In genomic region chr11:100398517-100398916, GRCm38 (mm10) we compare ENCODE assay signal across 10 mouse cellular contexts. TPM values are rescaled to one million over a fixed set of nuclear protein-coding genes. Genes with fewer than 3 reads are reported as not detected.
DNase-seq lines count a peak whose midpoint lies in the region; ATAC-seq and TF ChIP-seq lines count a peak whose summit lies in the region.
"Had no signal": no experiment of that assay in that cellular context is flagged by ENCODE, and none has a peak within 500 bp of the region (broad histone marks: within the 10 kb centered on the region; RNA-seq: fewer than 3 reads in every experiment).

No protein-coding gene starts in this region.

- no peaks in the 10 kb centered on the region for H3K27me3 ChIP-seq in forebrain, postnatal 0 days (ENCODE audit: insufficient read depth, low read length)
- H3K27me3 ChIP-seq in forebrain, embryonic 14.5 days (replicated peaks; ENCODE audit: control insufficient read depth, insufficient read depth, low read length): peaks cover 14% of the 10 kb centered on the region; the same call in 1 of the 2 replicates
- H3K27me3 ChIP-seq in neural tube, embryonic 13.5 days: peaks cover 28% of the 10 kb centered on the region
- H3K27me3 ChIP-seq in neural tube, embryonic 15.5 days (replicated peaks): 0 out of 2 replicates have a peak, but pooled peaks cover 3% of the 10 kb centered on the region
- no peaks in the 10 kb centered on the region for H3K27me3 ChIP-seq in stomach, embryonic 16.5 days (ENCODE audit: control insufficient read depth, insufficient read depth, low read length)
- no peaks in the 10 kb centered on the region for H3K27me3 ChIP-seq in liver, postnatal 0 days (ENCODE audit: insufficient read depth, low read length)

- no peak for TF ChIP-seq CTCF in forebrain, postnatal 0 days (IDR thresholded peaks at IDR 0.05; ENCODE audit: low read depth)
- no peak for TF ChIP-seq CTCF in layer of hippocampus, adult 2 months (conservative IDR thresholded peaks at IDR 0.05)
- TF ChIP-seq CTCF in liver, postnatal 0 days (IDR thresholded peaks at IDR 0.05; ENCODE audit: low read depth): no peak

- peaks cover 18% of the 10 kb centered on the region for H3K4me1 ChIP-seq in forebrain, postnatal 0 days (ENCODE audit: insufficient read depth)
- H3K4me1 ChIP-seq in forebrain, embryonic 14.5 days (ENCODE audit: control insufficient read depth, insufficient read depth, low read length): peaks cover 13% of the 10 kb centered on the region; the same call in 1 of the 2 replicates
- H3K4me1 ChIP-seq in neural tube, embryonic 13.5 days (replicated peaks): peaks cover 45% of the 10 kb centered on the region
- peaks cover 35% of the 10 kb centered on the region for H3K4me1 ChIP-seq in neural tube, embryonic 15.5 days
- peaks cover 43% of the 10 kb centered on the region for H3K4me1 ChIP-seq in stomach, embryonic 16.5 days (ENCODE audit: control insufficient read depth, insufficient read depth, low read length)
- H3K4me1 ChIP-seq in liver, postnatal 0 days (ENCODE audit: insufficient read depth): peaks cover 34% of the 10 kb centered on the region

- peak overlapping the region; percentile 78; the same call in 1 of the 2 replicates for H3K4me2 ChIP-seq in forebrain, postnatal 0 days (ENCODE audit: low read depth)
- no peak overlapping the region for H3K4me2 ChIP-seq in forebrain, embryonic 14.5 days (ENCODE audit: low read length)
- peak overlapping the region; percentile 71; the same call in 1 of the 2 replicates for H3K4me2 ChIP-seq in neural tube, embryonic 13.5 days
- H3K4me2 ChIP-seq in neural tube, embryonic 15.5 days: no peak overlapping the region
- H3K4me2 ChIP-seq in stomach, embryonic 16.5 days (ENCODE audit: low read depth, low read length): no peak overlapping the region
- no peak overlapping the region for H3K4me2 ChIP-seq in liver, postnatal 0 days (ENCODE audit: low read depth, low read length)

- H3K9ac ChIP-seq in forebrain, postnatal 0 days: no peak overlapping the region
- no peak overlapping the region for H3K9ac ChIP-seq in forebrain, embryonic 14.5 days (ENCODE audit: low read length)
- H3K9ac ChIP-seq in neural tube, embryonic 13.5 days: no peak overlapping the region
- H3K9ac ChIP-seq in neural tube, embryonic 15.5 days (replicated peaks): no peak overlapping the region
- H3K9ac ChIP-seq in stomach, embryonic 16.5 days (ENCODE audit: low read length): no peak overlapping the region
- no peak overlapping the region for H3K9ac ChIP-seq in liver, postnatal 0 days (replicated peaks)

- no peak for ATAC-seq in forebrain, postnatal 0 days
- no peak for ATAC-seq in forebrain, embryonic 14.5 days
- no peak for ATAC-seq in neural tube, embryonic 13.5 days (ENCODE audit: low read depth)
- ATAC-seq in neural tube, embryonic 15.5 days (ENCODE audit: low FRiP score): no peak
- no peak for ATAC-seq in stomach, embryonic 16.5 days (ENCODE audit: insufficient read depth, low FRiP score)
- ATAC-seq in liver, postnatal 0 days: no peak

- no peaks in the 10 kb centered on the region for H3K36me3 ChIP-seq in forebrain, postnatal 0 days (ENCODE audit: insufficient read depth)
- H3K36me3 ChIP-seq in forebrain, embryonic 14.5 days (ENCODE audit: control insufficient read depth, insufficient read depth, low read length): no peaks in the 10 kb centered on the region
- no peaks in the 10 kb centered on the region for H3K36me3 ChIP-seq in neural tube, embryonic 13.5 days
- no peaks in the 10 kb centered on the region for H3K36me3 ChIP-seq in neural tube, embryonic 15.5 days
- no peaks in the 10 kb centered on the region for H3K36me3 ChIP-seq in stomach, embryonic 16.5 days (ENCODE audit: control insufficient read depth, insufficient read depth, low read length)
- H3K36me3 ChIP-seq in liver, postnatal 0 days (replicated peaks; ENCODE audit: insufficient read depth, low read length): no peaks in the 10 kb centered on the region

- no peak for DNase-seq in forebrain, postnatal 0 days
- DNase-seq in forebrain, embryonic 14.5 days (ENCODE audit: low spot score): no peak
- DNase-seq in layer of hippocampus, adult 2 months (ENCODE audit: low spot score in 2 of 2): no peak
- DNase-seq in layer of hippocampus, postnatal 36 days: no peak
- DNase-seq in liver, postnatal 0 days: no peak
- DNase-seq: embryo, embryonic 11 days; gastrocnemius, postnatal 14 days had no signal

- no peak overlapping the region for H3K4me3 ChIP-seq in forebrain, postnatal 0 days (ENCODE audit: low read depth, low read length)
- H3K4me3 ChIP-seq in forebrain, embryonic 14.5 days (ENCODE audit: low read depth, low read length): no peak overlapping the region
- H3K4me3 ChIP-seq in layer of hippocampus, adult 2 months: no peak overlapping the region
- H3K4me3 ChIP-seq in neural tube, embryonic 13.5 days: no peak overlapping the region
- no peak overlapping the region for H3K4me3 ChIP-seq in neural tube, embryonic 15.5 days (replicated peaks)
- no peak overlapping the region for H3K4me3 ChIP-seq in stomach, embryonic 16.5 days (replicated peaks; ENCODE audit: low read length)
- H3K4me3 ChIP-seq in liver, postnatal 0 days (ENCODE audit: low read depth, low read length): no peak overlapping the region

- 96% methylated on average over 7 of the region's 7 CpGs for WGBS in forebrain, postnatal 0 days
- WGBS in forebrain, embryonic 14.5 days: 96% methylated on average over 7 of the region's 7 CpGs
- WGBS in neural tube, embryonic 13.5 days: 96% methylated on average over 7 of the region's 7 CpGs
- WGBS in neural tube, embryonic 15.5 days: 94% methylated on average over 7 of the region's 7 CpGs
- 92% methylated on average over 7 of the region's 7 CpGs for WGBS in stomach, embryonic 16.5 days
- WGBS in liver, postnatal 0 days (ENCODE audit: insufficient replicate concordance): 88% methylated on average over 7 of the region's 7 CpGs

- no peaks in the 10 kb centered on the region for H3K9me3 ChIP-seq in forebrain, postnatal 0 days (ENCODE audit: low read length)
- H3K9me3 ChIP-seq in forebrain, embryonic 14.5 days (replicated peaks; ENCODE audit: control insufficient read depth, low read length): no peaks in the 10 kb centered on the region
- no peaks in the 10 kb centered on the region for H3K9me3 ChIP-seq in neural tube, embryonic 13.5 days
- H3K9me3 ChIP-seq in neural tube, embryonic 15.5 days (replicated peaks): no peaks in the 10 kb centered on the region
- no peaks in the 10 kb centered on the region for H3K9me3 ChIP-seq in stomach, embryonic 16.5 days (replicated peaks; ENCODE audit: control insufficient read depth, low read length)
- H3K9me3 ChIP-seq in liver, postnatal 0 days (ENCODE audit: low read length): no peaks in the 10 kb centered on the region

- H3K27ac ChIP-seq in forebrain, postnatal 0 days (ENCODE audit: low read depth, low read length): no peak overlapping the region
- no peak overlapping the region for H3K27ac ChIP-seq in forebrain, embryonic 14.5 days (ENCODE audit: low read depth, low read length)
- peak overlapping the region; percentile 16; the same call in 1 of the 2 replicates for H3K27ac ChIP-seq in layer of hippocampus, adult 2 months
- H3K27ac ChIP-seq in neural tube, embryonic 13.5 days (replicated peaks): no peak overlapping the region
- H3K27ac ChIP-seq in neural tube, embryonic 15.5 days (replicated peaks): no peak overlapping the region
- peak overlapping the region; percentile 66 for H3K27ac ChIP-seq in stomach, embryonic 16.5 days (ENCODE audit: low read length)
- H3K27ac ChIP-seq in liver, postnatal 0 days (ENCODE audit: low read depth): no peak overlapping the region

- no peak for TF ChIP-seq EP300 in liver, postnatal 0 days (IDR thresholded peaks at IDR 0.05; ENCODE audit: low read depth)

RNA-seq across cellular contexts. Expression of gene Jup, which starts 1.0 kb away (rescaled TPM):
- total RNA-seq in forebrain, postnatal 0 days (2014; rRNA removed): 76.6 and 106 TPM in 2 replicates
- polyA plus RNA-seq in forebrain, postnatal 0 days (2015; fragmentation: Nextera tagmentation; extraction: Ambion mirVana): 59.4 and 67.0 TPM in 2 replicates
- 33.3 and 50.8 TPM in 2 replicates for polyA plus RNA-seq in forebrain, embryonic 14.5 days (2014; fragmentation: Nextera tagmentation; extraction: Ambion mirVana)
- 10 to 100 TPM; 34.1 to 35.6 TPM for total RNA-seq in layer of hippocampus, adult 2 months (2021)
- 10 to 100 TPM; 36.5 to 39.8 TPM for total RNA-seq in layer of hippocampus, postnatal 36 days (2021)
- 91.6 and 94.4 TPM in 2 replicates for polyA plus RNA-seq in neural tube, embryonic 13.5 days (2015; fragmentation: Nextera tagmentation; extraction: Ambion mirVana)
- 58.2 and 74.6 TPM in 2 replicates for polyA plus RNA-seq in neural tube, embryonic 15.5 days (2015; fragmentation: Nextera tagmentation; extraction: Ambion mirVana)
- polyA plus RNA-seq in stomach, embryonic 16.5 days (2015; fragmentation: Nextera tagmentation; extraction: Ambion mirVana): 247 and 328 TPM in 2 replicates
- polyA plus RNA-seq in liver, postnatal 0 days (2015; fragmentation: Nextera tagmentation; extraction: Ambion mirVana): 17.5 and 18.9 TPM in 2 replicates

RNA-seq across cellular contexts. Expression of gene P3h4, which starts 16.1 kb away (rescaled TPM):
- total RNA-seq in forebrain, postnatal 0 days (2014; rRNA removed): 16.8 and 27.1 TPM in 2 replicates
- polyA plus RNA-seq in forebrain, postnatal 0 days (2015; fragmentation: Nextera tagmentation; extraction: Ambion mirVana): 17.9 and 19.8 TPM in 2 replicates
- polyA plus RNA-seq in forebrain, embryonic 14.5 days (2014; fragmentation: Nextera tagmentation; extraction: Ambion mirVana): 14.5 and 16.3 TPM in 2 replicates
- total RNA-seq in layer of hippocampus, adult 2 months (2021): 1 to 10 TPM; 9.4 to 9.5 TPM
- 1 to 10 TPM; 8.7 to 9.4 TPM for total RNA-seq in layer of hippocampus, postnatal 36 days (2021)
- 24.6 and 27.6 TPM in 2 replicates for polyA plus RNA-seq in neural tube, embryonic 13.5 days (2015; fragmentation: Nextera tagmentation; extraction: Ambion mirVana)
- 24.3 and 24.4 TPM in 2 replicates for polyA plus RNA-seq in neural tube, embryonic 15.5 days (2015; fragmentation: Nextera tagmentation; extraction: Ambion mirVana)
- polyA plus RNA-seq in stomach, embryonic 16.5 days (2015; fragmentation: Nextera tagmentation; extraction: Ambion mirVana): 56.7 and 62.1 TPM in 2 replicates
- 3.4 and 4.6 TPM in 2 replicates for polyA plus RNA-seq in liver, postnatal 0 days (2015; fragmentation: Nextera tagmentation; extraction: Ambion mirVana)

RNA-seq across cellular contexts. Expression of gene Fkbp10, which starts 17.0 kb away (rescaled TPM):
- total RNA-seq in forebrain, postnatal 0 days (2014; rRNA removed): 18.1 and 34.6 TPM in 2 replicates
- 23.3 and 23.4 TPM in 2 replicates for polyA plus RNA-seq in forebrain, postnatal 0 days (2015; fragmentation: Nextera tagmentation; extraction: Ambion mirVana)
- polyA plus RNA-seq in forebrain, embryonic 14.5 days (2014; fragmentation: Nextera tagmentation; extraction: Ambion mirVana): 16.1 and 20.8 TPM in 2 replicates
- 1 to 10 TPM; 4.4 to 5.8 TPM for total RNA-seq in layer of hippocampus, adult 2 months (2021)
- 1 to 10 TPM; 4.4 to 5.0 TPM for total RNA-seq in layer of hippocampus, postnatal 36 days (2021)
- polyA plus RNA-seq in neural tube, embryonic 13.5 days (2015; fragmentation: Nextera tagmentation; extraction: Ambion mirVana): 33.5 and 37.0 TPM in 2 replicates
- polyA plus RNA-seq in neural tube, embryonic 15.5 days (2015; fragmentation: Nextera tagmentation; extraction: Ambion mirVana): 29.8 and 38.9 TPM in 2 replicates
- polyA plus RNA-seq in stomach, embryonic 16.5 days (2015; fragmentation: Nextera tagmentation; extraction: Ambion mirVana): 114 and 119 TPM in 2 replicates
- polyA plus RNA-seq in liver, postnatal 0 days (2015; fragmentation: Nextera tagmentation; extraction: Ambion mirVana): 7.4 and 9.0 TPM in 2 replicates

RNA-seq across cellular contexts. Expression of gene Hap1, which starts 42.6 kb away (rescaled TPM):
- 274 and 518 TPM in 2 replicates for total RNA-seq in forebrain, postnatal 0 days (2014; rRNA removed)
- polyA plus RNA-seq in forebrain, postnatal 0 days (2015; fragmentation: Nextera tagmentation; extraction: Ambion mirVana): 131 and 237 TPM in 2 replicates
- polyA plus RNA-seq in forebrain, embryonic 14.5 days (2014; fragmentation: Nextera tagmentation; extraction: Ambion mirVana): 55.1 and 81.9 TPM in 2 replicates
- 100 to 1,000 TPM; 169 to 174 TPM for total RNA-seq in layer of hippocampus, adult 2 months (2021)
- total RNA-seq in layer of hippocampus, postnatal 36 days (2021): 100 to 1,000 TPM; 148 to 154 TPM
- polyA plus RNA-seq in neural tube, embryonic 13.5 days (2015; fragmentation: Nextera tagmentation; extraction: Ambion mirVana): 62.7 and 67.4 TPM in 2 replicates
- polyA plus RNA-seq in neural tube, embryonic 15.5 days (2015; fragmentation: Nextera tagmentation; extraction: Ambion mirVana): 233 and 264 TPM in 2 replicates
- polyA plus RNA-seq in stomach, embryonic 16.5 days (2015; fragmentation: Nextera tagmentation; extraction: Ambion mirVana): 13.2 and 13.5 TPM in 2 replicates
- 0.78 and 0.81 TPM in 2 replicates for polyA plus RNA-seq in liver, postnatal 0 days (2015; fragmentation: Nextera tagmentation; extraction: Ambion mirVana)

RNA-seq across cellular contexts. Expression of gene Nt5c3b, which starts 43.1 kb away (rescaled TPM):
- total RNA-seq in forebrain, postnatal 0 days (2014; rRNA removed): 63.0 and 80.5 TPM in 2 replicates
- polyA plus RNA-seq in forebrain, postnatal 0 days (2015; fragmentation: Nextera tagmentation; extraction: Ambion mirVana): 113 and 118 TPM in 2 replicates
- polyA plus RNA-seq in forebrain, embryonic 14.5 days (2014; fragmentation: Nextera tagmentation; extraction: Ambion mirVana): 99.6 and 109 TPM in 2 replicates
- total RNA-seq in layer of hippocampus, adult 2 months (2021): 10 to 100 TPM; 58.4 to 58.7 TPM
- total RNA-seq in layer of hippocampus, postnatal 36 days (2021): 10 to 100 TPM; 56.9 to 62.8 TPM
- polyA plus RNA-seq in neural tube, embryonic 13.5 days (2015; fragmentation: Nextera tagmentation; extraction: Ambion mirVana): 99.8 and 110 TPM in 2 replicates
- 118 and 121 TPM in 2 replicates for polyA plus RNA-seq in neural tube, embryonic 15.5 days (2015; fragmentation: Nextera tagmentation; extraction: Ambion mirVana)
- 99.1 and 109 TPM in 2 replicates for polyA plus RNA-seq in stomach, embryonic 16.5 days (2015; fragmentation: Nextera tagmentation; extraction: Ambion mirVana)
- 11.1 and 11.9 TPM in 2 replicates for polyA plus RNA-seq in liver, postnatal 0 days (2015; fragmentation: Nextera tagmentation; extraction: Ambion mirVana)

Comparison
In these comparisons a context has a peak if more than half of its experiments do, and no peak if none do; other contexts are left out.
1. H3K4me2 ChIP-seq: peak in forebrain, postnatal 0 days (single experiment) and neural tube, embryonic 13.5 days (single experiment); none in forebrain, embryonic 14.5 days (single experiment), neural tube, embryonic 15.5 days (single experiment), stomach, embryonic 16.5 days (single experiment) and liver, postnatal 0 days (single experiment).
2. H3K27ac ChIP-seq: peak in layer of hippocampus, adult 2 months (single experiment) and stomach, embryonic 16.5 days (single experiment); none in forebrain, postnatal 0 days (single experiment), forebrain, embryonic 14.5 days (single experiment), neural tube, embryonic 13.5 days (single experiment), neural tube, embryonic 15.5 days (single experiment) and liver, postnatal 0 days (single experiment).